Mouse (Mus musculus): ENCODE results near the gene Zfp609. TPM values are rescaled to one million over a fixed set of nuclear protein-coding genes. Genes with fewer than 3 reads are reported as not detected.
"Not testable (repeated sequence)": the region's sequence is repeated elsewhere in the genome, so short reads cannot be mapped to it uniquely, and the experiment has no call there.

Gene Zfp609
- polyA plus RNA-seq, 1 experiment from 2014 or later: 14.0 TPM

- Histone ChIP-seq H3K4me2 (replicated peaks) (no peak overlapping the region), H3K9me3 (replicated peaks) (no peaks in the 10 kb centered on the region), H3K27me3 (no peaks in the 10 kb centered on the region), H3K27ac (no peak overlapping the region), H3K4me3 (no peak overlapping the region), H3K36me3 (no peaks in the 10 kb centered on the region), H3K4me1 (no peaks in the 10 kb centered on the region), H3K9ac (no peak overlapping the region)
- WGBS: 87% methylated on average over 3 of the region's 3 CpGs
- ATAC-seq (ENCODE audit: low FRiP score): no peak
These were observed 172.6 kb downstream of the Zfp609 start for GRCm38 (mm10) chr9:65654700-65655237.

GRCm38 (mm10) chr9:65653741-65654140, 173.6 kb downstream of the Zfp609 start:
- Histone ChIP-seq H3K27me3 (no peaks in the 10 kb centered on the region), H3K9me3 (replicated peaks) (no peaks in the 10 kb centered on the region), H3K4me1 (no peaks in the 10 kb centered on the region; the same call in 1 of the 2 replicates), H3K27ac (no peak overlapping the region), H3K4me2 (replicated peaks) (no peak overlapping the region), H3K4me3 (no peak overlapping the region), H3K36me3 (no peaks in the 10 kb centered on the region), H3K9ac (no peak overlapping the region)
- no peak for ATAC-seq (ENCODE audit: low FRiP score)
- 95% methylated on average over 4 of the region's 4 CpGs for WGBS

DNA sequence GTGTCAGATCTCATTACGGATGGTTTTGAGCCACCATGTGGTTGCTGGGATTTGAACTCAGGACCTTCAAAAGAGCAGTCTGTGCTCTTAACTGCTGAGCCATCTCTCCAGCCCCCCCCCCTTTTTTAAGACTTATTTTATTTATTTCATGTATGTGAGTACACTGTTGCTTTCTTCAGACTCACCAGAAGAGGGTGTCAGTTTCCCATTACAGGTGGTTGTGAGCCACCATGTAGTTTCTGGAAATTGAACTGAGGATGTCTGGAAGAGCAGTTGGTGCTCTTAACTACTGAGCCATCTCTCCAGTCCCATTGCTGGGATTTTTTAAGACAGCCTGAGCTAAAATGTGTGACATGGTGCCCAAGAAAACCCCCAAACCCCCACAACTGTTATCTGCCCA, 175.4 kb downstream of the Zfp609 start:
- not testable (repeated sequence) for H3K4me3 ChIP-seq; H3K27me3 ChIP-seq; H3K36me3 ChIP-seq; ATAC-seq (ENCODE audit: low FRiP score); H3K4me1 ChIP-seq; H3K27ac ChIP-seq; H3K9me3 ChIP-seq (replicated peaks); H3K4me2 ChIP-seq (replicated peaks); H3K9ac ChIP-seq
- 91% methylated on average over 1 of the region's 1 CpGs for WGBS

- ATAC-seq (ENCODE audit: low FRiP score): no peak
- H3K9me3 ChIP-seq (replicated peaks): no peaks in the 10 kb centered on the region
- H3K4me2 ChIP-seq (replicated peaks): no peak overlapping the region
- H3K27ac ChIP-seq: no peak overlapping the region
- no peaks in the 10 kb centered on the region; the same call in 1 of the 2 replicates for H3K4me1 ChIP-seq
- H3K4me3 ChIP-seq: no peak overlapping the region
- no peak overlapping the region for H3K9ac ChIP-seq
- no peaks in the 10 kb centered on the region for H3K27me3 ChIP-seq
- H3K36me3 ChIP-seq: no peaks in the 10 kb centered on the region
- WGBS: 70% methylated on average over 1 of the region's 1 CpGs
These were observed 177.4 kb downstream of the Zfp609 start for GRCm38 (mm10) chr9:65649997-65650396.

DNA sequence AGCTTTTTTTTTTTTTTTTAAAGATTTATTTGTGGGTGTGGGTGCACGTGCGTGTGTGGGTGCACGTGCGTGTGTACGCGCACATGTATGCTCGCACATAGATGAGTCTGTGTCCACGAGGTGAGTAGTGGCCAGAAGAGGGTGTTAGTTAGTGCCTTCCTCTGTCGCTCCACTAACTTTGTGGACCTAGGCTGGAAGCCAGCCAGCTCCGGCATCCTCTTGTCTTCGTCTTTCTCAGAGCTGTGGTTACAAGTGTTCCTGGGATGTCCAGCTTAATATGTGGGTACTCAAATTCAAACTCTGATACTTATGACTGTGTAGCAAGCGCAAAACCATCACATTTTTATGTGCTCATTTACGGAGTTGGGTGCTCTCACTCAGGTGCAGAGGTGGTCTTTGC, 178.6 kb downstream of the Zfp609 start:
- no peaks in the 10 kb centered on the region; the same call in 1 of the 2 replicates for H3K4me1 ChIP-seq
- no peaks in the 10 kb centered on the region for H3K27me3 ChIP-seq
- no peaks in the 10 kb centered on the region for H3K9me3 ChIP-seq (replicated peaks)
- H3K27ac ChIP-seq: no peak overlapping the region
- H3K4me2 ChIP-seq (replicated peaks): no peak overlapping the region
- H3K36me3 ChIP-seq: no peaks in the 10 kb centered on the region
- H3K4me3 ChIP-seq: no peak overlapping the region
- ATAC-seq (ENCODE audit: low FRiP score): no peak
- WGBS: 94% methylated on average over 13 of the region's 13 CpGs
- H3K9ac ChIP-seq: no peak overlapping the region

GRCm38 (mm10) chr9:65646782-65647181, 180.6 kb downstream of the Zfp609 start:
- no peak overlapping the region for H3K9ac ChIP-seq
- ATAC-seq (ENCODE audit: low FRiP score): no peak

GRCm38 (mm10) chr9:65645984-65646383, 181.4 kb downstream of the Zfp609 start:
- ATAC-seq (ENCODE audit: low FRiP score): no peak
- no peaks in the 10 kb centered on the region for H3K36me3 ChIP-seq
- H3K4me2 ChIP-seq (replicated peaks): no peak overlapping the region
- no peak overlapping the region for H3K9ac ChIP-seq
- WGBS: 61% methylated on average over 3 of the region's 3 CpGs
- no peaks in the 10 kb centered on the region for H3K27me3 ChIP-seq
- H3K9me3 ChIP-seq (replicated peaks): no peaks in the 10 kb centered on the region
- no peak overlapping the region for H3K27ac ChIP-seq
- peaks cover 7% of the 10 kb centered on the region; the same call in 1 of the 2 replicates for H3K4me1 ChIP-seq
- H3K4me3 ChIP-seq: no peak overlapping the region

More at GRCm38 (mm10) chr9:65646782-65647181, 180.6 kb downstream of the Zfp609 start:
- Histone ChIP-seq H3K27ac (no peak overlapping the region), H3K4me3 (no peak overlapping the region), H3K27me3 (no peaks in the 10 kb centered on the region), H3K4me1 (peaks cover under 1% of the 10 kb centered on the region; the same call in 1 of the 2 replicates), H3K36me3 (no peaks in the 10 kb centered on the region), H3K9me3 (replicated peaks) (no peaks in the 10 kb centered on the region), H3K4me2 (replicated peaks) (no peak overlapping the region)
- 94% methylated on average over 2 of the region's 2 CpGs for WGBS

DNA sequence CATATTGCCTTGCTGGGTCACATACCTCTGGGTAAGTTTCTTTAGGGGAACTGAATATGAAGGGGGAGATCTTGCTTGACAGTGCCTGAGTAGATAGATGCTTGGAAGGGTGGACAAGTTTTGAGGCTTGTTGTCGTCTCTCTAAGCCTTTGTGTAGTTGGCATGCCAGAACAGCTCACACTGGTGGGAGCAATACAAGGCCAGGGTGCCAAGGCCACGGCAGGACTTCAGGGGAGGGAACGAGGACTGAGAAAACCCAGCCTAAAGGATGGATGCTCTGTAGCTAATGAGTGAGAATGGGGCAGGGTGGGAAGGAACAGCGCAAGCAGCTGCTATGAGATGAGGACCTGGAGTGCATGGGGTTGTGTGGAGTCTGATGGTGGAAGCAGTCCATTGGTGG, 182.4 kb downstream of the Zfp609 start:
- no peaks in the 10 kb centered on the region for H3K36me3 ChIP-seq
- H3K4me2 ChIP-seq (replicated peaks): no peak overlapping the region
- H3K9me3 ChIP-seq (replicated peaks): no peaks in the 10 kb centered on the region
- H3K4me1 ChIP-seq: peaks cover 13% of the 10 kb centered on the region; the same call in 1 of the 2 replicates
- WGBS: 92% methylated on average over 4 of the region's 4 CpGs
- H3K4me3 ChIP-seq: no peak overlapping the region
- H3K27me3 ChIP-seq: no peaks in the 10 kb centered on the region
- no peak overlapping the region for H3K9ac ChIP-seq
- ATAC-seq (ENCODE audit: low FRiP score): no peak
- H3K27ac ChIP-seq: no peak overlapping the region

- Histone ChIP-seq H3K4me1 (peaks cover 13% of the 10 kb centered on the region; the same call in 1 of the 2 replicates), H3K9ac (no peak overlapping the region), H3K27ac (no peak overlapping the region), H3K4me2 (replicated peaks) (no peak overlapping the region), H3K36me3 (no peaks in the 10 kb centered on the region), H3K4me3 (no peak overlapping the region), H3K27me3 (no peaks in the 10 kb centered on the region), H3K9me3 (replicated peaks) (no peaks in the 10 kb centered on the region)
- ATAC-seq (ENCODE audit: low FRiP score): no peak
These were observed 184.8 kb downstream of the Zfp609 start for GRCm38 (mm10) chr9:65642546-65642945.

Other genes with a start within 250 kb of the Zfp609 start
- 12.4 and 14.1 TPM in 2 replicates for gene Plekho2, start 247.5 kb downstream of the Zfp609 start, polyA plus RNA-seq (2016; fragmentation: Nextera tagmentation; extraction: Ambion mirVana)
- gene Pif1, start 240.4 kb downstream of the Zfp609 start, polyA plus RNA-seq (2016; fragmentation: Nextera tagmentation; extraction: Ambion mirVana): 13.9 and 16.5 TPM in 2 replicates
- gene Rbpms2, start 197.9 kb downstream of the Zfp609 start, polyA plus RNA-seq (2016; fragmentation: Nextera tagmentation; extraction: Ambion mirVana): 13.7 and 15.0 TPM in 2 replicates
- gene Oaz2, start 159.6 kb downstream of the Zfp609 start, polyA plus RNA-seq (2016; fragmentation: Nextera tagmentation; extraction: Ambion mirVana): 312 and 323 TPM in 2 replicates
- gene Pclaf, start 62.7 kb upstream of the Zfp609 start, polyA plus RNA-seq (2016; fragmentation: Nextera tagmentation; extraction: Ambion mirVana): 117 and 128 TPM in 2 replicates
- 37.4 and 41.7 TPM in 2 replicates for gene Trip4, start 81.2 kb upstream of the Zfp609 start, polyA plus RNA-seq (2016; fragmentation: Nextera tagmentation; extraction: Ambion mirVana)
- gene Csnk1g1, start 81.4 kb upstream of the Zfp609 start, polyA plus RNA-seq (2016; fragmentation: Nextera tagmentation; extraction: Ambion mirVana): 24.4 and 24.8 TPM in 2 replicates
- gene Ppib, start 232.7 kb upstream of the Zfp609 start, polyA plus RNA-seq (2016; fragmentation: Nextera tagmentation; extraction: Ambion mirVana): 456 and 477 TPM in 2 replicates
- gene Snx22, start 242.2 kb upstream of the Zfp609 start, polyA plus RNA-seq (2016; fragmentation: Nextera tagmentation; extraction: Ambion mirVana): 6.6 and 8.7 TPM in 2 replicates

Measured in hindbrain, embryonic 12.5 days (tissue).